Mouse (Mus musculus) heart, embryonic 15.5 days (tissue): ENCODE results near the gene Ahcy. TPM values are rescaled to one million over a fixed set of nuclear protein-coding genes. Genes with fewer than 3 reads are reported as not detected.
"Not testable (repeated sequence)": the region's sequence is repeated elsewhere in the genome, so short reads cannot be mapped to it uniquely, and the experiment has no call there.

Experiments
- ATAC-seq: fragments of 200-750 bp; cut with Nextera tagmentation; replicated peaks from 2 replicates; pipeline ENCODE4 v1.8.0; 2017; ENCODE audit warnings: low read depth, moderate TSS enrichment; ENCODE audit not compliant: insufficient number of reproducible peaks, insufficient read depth, low FRiP score
- H3K27ac ChIP-seq: fragments of 300-500 bp; sonication (generic); 2 replicates; pipeline ENCODE4 v1.5.1; 2015; ENCODE audit warnings: mild to moderate bottlenecking, inconsistent platforms
- H3K27me3 ChIP-seq: fragments of 300-500 bp; sonication (generic); 2 replicates; pipeline ENCODE4 v1.6.1; 2015; ENCODE audit warnings: inconsistent platforms
- H3K36me3 ChIP-seq: fragments of 300-500 bp; sonication (generic); 2 replicates; pipeline ENCODE4 v1.6.1; 2015; ENCODE audit warnings: mild to moderate bottlenecking, inconsistent platforms
- H3K4me1 ChIP-seq: fragments of 300-500 bp; sonication (generic); replicated peaks from 2 replicates; pipeline ENCODE4 v1.6.1; 2015; ENCODE audit warnings: inconsistent platforms
- H3K4me2 ChIP-seq: fragments of 300-500 bp; sonication (generic); 2 replicates; pipeline ENCODE4 v1.6.1; 2015; ENCODE audit warnings: inconsistent platforms, mild to moderate bottlenecking, moderate library complexity
- H3K4me3 ChIP-seq: fragments of 300-500 bp; sonication (generic); 2 replicates; pipeline ENCODE4 v1.5.1; 2015; ENCODE audit warnings: mild to moderate bottlenecking, inconsistent platforms
- H3K9ac ChIP-seq: fragments of 300-500 bp; sonication (generic); 2 replicates; pipeline ENCODE4 v1.6.1; 2015; ENCODE audit warnings: mild to moderate bottlenecking, inconsistent platforms
- H3K9me3 ChIP-seq: fragments of 300-500 bp; sonication (generic); replicated peaks from 2 replicates; pipeline ENCODE4 v1.6.1; 2016; ENCODE audit warnings: inconsistent platforms
- WGBS: fragments of 180-500 bp; shearing (Covaris S2); methylation state at CpG from one replicate; pipeline ENCODE4 v1.1.7; 2015; ENCODE audit warnings: mixed read lengths; 5-methylcytosine and 5-hydroxymethylcytosine counted together
- polyA plus RNA-seq: library from polyadenylated mRNA; unstranded; fragments of >200 nt; fragmentation: Nextera tagmentation; extraction: Ambion mirVana; gene quantifications from 2 replicates; pipeline ENCODE4 v1.2.1, GENCODE M21; 2015

The Ahcy gene
- polyA plus RNA-seq, 1 experiment from 2014 or later: 36.9 TPM

GRCm38 (mm10) chr2:155018251-155018755, 56.0 kb downstream of the Ahcy start, which contains the start of gene Gm14226:
TSS of gene Gm14226 (plus strand) at chr2:155018266.
- ATAC-seq, H3K4me1 ChIP-seq, H3K36me3 ChIP-seq, H3K9me3 ChIP-seq: not testable (repeated sequence)
- Histone ChIP-seq H3K27ac (peak within 1 kb of the TSS; percentile 59), H3K27me3 (peaks cover 15% of the 10 kb centered on the region), H3K4me3 (peak within 1 kb of the TSS; percentile 55), H3K9ac (peak within 1 kb of the TSS; percentile 57), H3K4me2 (peak within 1 kb of the TSS; percentile 87)
- WGBS: 2% methylated on average over 24 of the region's 26 CpGs

DNA sequence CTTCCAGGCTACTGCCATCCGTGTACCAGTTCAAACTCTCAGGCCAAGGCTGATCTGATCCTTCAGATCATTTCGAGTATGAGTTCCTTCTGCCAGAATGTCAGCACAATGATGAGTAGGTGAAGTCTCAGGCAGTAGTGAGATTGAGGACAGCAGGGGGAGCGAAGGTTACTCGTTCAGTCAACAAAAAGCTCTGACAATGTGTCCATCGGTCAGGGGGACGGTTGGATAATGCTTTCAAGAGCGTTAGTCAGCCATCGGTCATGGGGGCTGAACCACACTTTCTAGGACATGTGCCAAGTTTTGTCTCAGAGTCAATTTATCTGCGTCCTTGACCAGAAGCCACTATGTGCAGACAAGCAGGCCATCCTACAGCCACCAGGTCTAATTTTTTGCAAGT, 57.5 kb downstream of the Ahcy start:
- not testable (repeated sequence) for H3K36me3 ChIP-seq, H3K4me2 ChIP-seq
- WGBS: 31% methylated on average over 7 of the region's 9 CpGs

GRCm38 (mm10) chr2:155012991-155013390, 61.3 kb downstream of the Ahcy start:
- ATAC-seq: no peak
- no peaks in the 10 kb centered on the region for H3K36me3 ChIP-seq
- H3K9me3 ChIP-seq: no peaks in the 10 kb centered on the region
- H3K27me3 ChIP-seq: 0 out of 2 replicates have a peak, but pooled peaks cover 4% of the 10 kb centered on the region
- no peaks in the 10 kb centered on the region for H3K4me1 ChIP-seq
- WGBS: 81% methylated on average over 6 of the region's 6 CpGs
- H3K27ac ChIP-seq: no peak overlapping the region
- no peak overlapping the region for H3K4me2 ChIP-seq
- H3K9ac ChIP-seq: no peak overlapping the region
- H3K4me3 ChIP-seq: no peak overlapping the region

More for the DNA sequence above, 57.5 kb downstream of the Ahcy start:
- not testable (repeated sequence) for H3K9ac ChIP-seq, H3K4me3 ChIP-seq, H3K9me3 ChIP-seq, H3K4me1 ChIP-seq, H3K27ac ChIP-seq, ATAC-seq
- peaks cover 14% of the 10 kb centered on the region for H3K27me3 ChIP-seq

- H3K4me3 ChIP-seq: no peak overlapping the region
- H3K27ac ChIP-seq: no peak overlapping the region
- no peak overlapping the region for H3K4me2 ChIP-seq
- no peaks in the 10 kb centered on the region for H3K36me3 ChIP-seq
- whole genome bisulfite sequencing: 39% methylated on average over 3 of the region's 3 CpGs
- H3K27me3 ChIP-seq: 0 out of 2 replicates have a peak, but pooled peaks cover 4% of the 10 kb centered on the region
- ATAC-seq: no peak
- no peaks in the 10 kb centered on the region for H3K9me3 ChIP-seq
- H3K9ac ChIP-seq: no peak overlapping the region
- H3K4me1 ChIP-seq: no peaks in the 10 kb centered on the region
These were observed 63.1 kb downstream of the Ahcy start for GRCm38 (mm10) chr2:155011086-155011656.

Other genes with a start within 250 kb of the Ahcy start
- gene Eif2s2, start 181.6 kb downstream of the Ahcy start, polyA plus RNA-seq: 49.6 and 66.3 TPM in 2 replicates
- gene Gm14226, start 56.2 kb downstream of the Ahcy start, polyA plus RNA-seq: 0.39 and 0.42 TPM in 2 replicates
- gene Itch, start 59.0 kb upstream of the Ahcy start, polyA plus RNA-seq: 34.9 and 35.6 TPM in 2 replicates
- gene Dynlrb1, start 162.0 kb upstream of the Ahcy start, polyA plus RNA-seq: 375 and 381 TPM in 2 replicates
- 354 and 380 TPM in 2 replicates for gene Map1lc3a, start 201.8 kb upstream of the Ahcy start, polyA plus RNA-seq